Mouse (Mus musculus) midbrain, embryonic 13.5 days (tissue): ENCODE measurements around the gene Vps54. TPM values are rescaled to one million over a fixed set of nuclear protein-coding genes. Genes with fewer than 3 reads are reported as not detected.

ENCODE experiments used
- ATAC-seq: fragments of 200-750 bp; cut with Nextera tagmentation; 2 replicates; pipeline ENCODE4 v1.8.0; 2017; ENCODE audit warnings: mild to moderate bottlenecking, moderate TSS enrichment, moderate library complexity
- H3K27ac ChIP-seq: fragments of 300-500 bp; sonication (generic); 2 replicates; pipeline ENCODE4 v1.5.1; 2015; ENCODE audit warnings: inconsistent platforms, mild to moderate bottlenecking, moderate library complexity
- H3K27me3 ChIP-seq: fragments of 300-500 bp; sonication (generic); 2 replicates; pipeline ENCODE4 v1.6.1; 2015; ENCODE audit warnings: mild to moderate bottlenecking, inconsistent platforms
- H3K36me3 ChIP-seq: fragments of 300-500 bp; sonication (generic); 2 replicates; pipeline ENCODE4 v1.6.1; 2015; ENCODE audit warnings: mild to moderate bottlenecking, inconsistent platforms
- H3K4me1 ChIP-seq: fragments of 300-500 bp; sonication (generic); replicated peaks from 2 replicates; pipeline ENCODE4 v1.6.1; 2015; ENCODE audit warnings: inconsistent platforms
- H3K4me2 ChIP-seq: fragments of 300-500 bp; sonication (generic); replicated peaks from 2 replicates; pipeline ENCODE4 v1.6.1; 2015; ENCODE audit warnings: moderate library complexity, mild to moderate bottlenecking, inconsistent platforms
- H3K4me3 ChIP-seq: fragments of 300-500 bp; sonication (generic); replicated peaks from 2 replicates; pipeline ENCODE4 v1.5.1; 2015; ENCODE audit warnings: mild to moderate bottlenecking, inconsistent platforms
- H3K9ac ChIP-seq: fragments of 300-500 bp; sonication (generic); replicated peaks from 2 replicates; pipeline ENCODE4 v1.6.1; 2015; ENCODE audit warnings: mild to moderate bottlenecking, inconsistent platforms
- H3K9me3 ChIP-seq: fragments of 300-500 bp; sonication (generic); 2 replicates; pipeline ENCODE4 v1.6.1; 2016; ENCODE audit warnings: mild to moderate bottlenecking, inconsistent platforms
- WGBS: fragments of 180-500 bp; shearing (Covaris S2); methylation state at CpG from one replicate; pipeline ENCODE4 v1.1.7; 2015; 5-methylcytosine and 5-hydroxymethylcytosine counted together
- microRNA counts: library from miRNA; unstranded; fragments of <30 nt; microRNA quantifications from one replicate; lab custom pipeline; 2016
- microRNA-seq: library from miRNA; unstranded; fragments of <30 nt; microRNA quantifications from one replicate; pipeline ENCODE4, GENCODE M21; 2016
- polyA plus RNA-seq: library from polyadenylated mRNA; unstranded; fragments of >200 nt; fragmentation: Nextera tagmentation; extraction: Ambion mirVana; gene quantifications from 2 replicates; pipeline ENCODE4 v1.2.1, GENCODE M21; 2015

Vps54 gene
- polyA plus RNA-seq, 1 experiment from 2014 or later: 11.7 TPM

- H3K36me3 ChIP-seq: no peaks in the 10 kb centered on the region
- no peak for ATAC-seq
- no peak overlapping the region for H3K4me2 ChIP-seq
Observed at GRCm38 (mm10) chr11:21363144-21363940, 124.3 kb downstream of the Vps54 start.

GRCm38 (mm10) chr11:21368466-21368865 is 129.4 kb downstream of the Vps54 start:
- 49% methylated on average over 7 of the region's 7 CpGs for WGBS
- Histone ChIP-seq H3K4me3 (peak overlapping the region; percentile 86; the same call in 1 of the 2 replicates), H3K4me1 (peaks cover 23% of the 10 kb centered on the region)

More at GRCm38 (mm10) chr11:21363144-21363940, 124.3 kb downstream of the Vps54 start:
- Histone ChIP-seq H3K4me3 (no peak overlapping the region), H3K4me1 (peaks cover 1% of the 10 kb centered on the region; the same call in 1 of the 2 replicates), H3K27ac (no peak overlapping the region), H3K27me3 (no peaks in the 10 kb centered on the region), H3K9me3 (no peaks in the 10 kb centered on the region), H3K9ac (no peak overlapping the region)
- WGBS: 91% methylated on average over 4 of the region's 4 CpGs

GRCm38 (mm10) chr11:21369248-21370016 is 130.4 kb downstream of the Vps54 start:
- Histone ChIP-seq H3K4me2 (peak overlapping the region; percentile 69), H3K9ac (peak overlapping the region; percentile 83), H3K4me1 (peaks cover 23% of the 10 kb centered on the region), H3K27ac (no peak overlapping the region), H3K4me3 (peak overlapping the region; percentile 86), H3K9me3 (no peaks in the 10 kb centered on the region), H3K27me3 (no peaks in the 10 kb centered on the region), H3K36me3 (no peaks in the 10 kb centered on the region)
- no peak for ATAC-seq
- 23% methylated on average over 9 of the region's 9 CpGs for WGBS

More at GRCm38 (mm10) chr11:21368466-21368865, 129.4 kb downstream of the Vps54 start:
- Histone ChIP-seq H3K27ac (no peak overlapping the region), H3K27me3 (no peaks in the 10 kb centered on the region), H3K9me3 (no peaks in the 10 kb centered on the region), H3K36me3 (no peaks in the 10 kb centered on the region), H3K4me2 (peak overlapping the region; percentile 69), H3K9ac (no peak overlapping the region)
- no peak for ATAC-seq

- peak; percentile 94 for ATAC-seq
- WGBS: under 1% methylated on average over 61 of the region's 69 CpGs
- peak overlapping the region; percentile 79 for H3K27ac ChIP-seq
Observed at GRCm38 (mm10) chr11:21370399-21371121, 131.5 kb downstream of the Vps54 start.

More at GRCm38 (mm10) chr11:21370399-21371121, 131.5 kb downstream of the Vps54 start:
- Histone ChIP-seq H3K36me3 (no peaks in the 10 kb centered on the region), H3K27me3 (no peaks in the 10 kb centered on the region), H3K4me3 (peak overlapping the region; percentile 86), H3K9me3 (no peaks in the 10 kb centered on the region), H3K4me1 (peaks cover 23% of the 10 kb centered on the region), H3K9ac (peak overlapping the region; percentile 83), H3K4me2 (peak overlapping the region; percentile 69)

MicroRNAs within 50 kb of the gene (microRNA counts, 519-probe panel; counts per million panel counts)
- 110 counts per million, percentile 56 among the panel's probes with 10 or more counts for microRNA mmu-miR-1933-3p (lab: Ali Mortazavi, UCI)
- 110 counts per million, percentile 56 among the panel's probes with 10 or more counts for microRNA mmu-miR-1933-5p (lab: Ali Mortazavi, UCI)

Small RNAs within 50 kb of the gene (microRNA-seq; reads per million reads assigned to microRNA genes)
- gene Mir1933: 2.3 reads per million, percentile 5 among the genes with 10 or more reads in this experiment

Other genes with a start within 250 kb of the Vps54 start
- 92.6 and 102 TPM in 2 replicates for gene Peli1, start 148.0 kb upstream of the Vps54 start, polyA plus RNA-seq
- gene Ugp2, start 131.9 kb downstream of the Vps54 start, polyA plus RNA-seq: 59.1 and 61.2 TPM in 2 replicates